Mouse (Mus musculus) olfactory bulb, adult 2 months (tissue): ENCODE measurements around the gene Rom1. TPM values are rescaled to one million over a fixed set of nuclear protein-coding genes. Genes with fewer than 3 reads are reported as not detected.

Source experiments
- H3K27ac ChIP-seq: fragments of 200-500 bp; 2 replicates; pipeline ENCODE4 v1.5.1; 2012; ENCODE audit warnings: low read depth, low read length; ENCODE audit not compliant: insufficient read depth
- H3K4me1 ChIP-seq: fragments of 200-500 bp; 2 replicates; pipeline ENCODE4 v1.6.1; 2012; ENCODE audit warnings: low read length; ENCODE audit not compliant: control insufficient read depth, insufficient read depth
- H3K4me3 ChIP-seq: fragments of 200-500 bp; 2 replicates; pipeline ENCODE4 v1.5.1; 2012; ENCODE audit warnings: mild to moderate bottlenecking, low read depth, low read length, moderate library complexity; ENCODE audit not compliant: insufficient read depth
- CTCF ChIP-seq: fragments of 200-500 bp; IDR thresholded peaks from 2 replicates; pipeline ENCODE4 v1.5.1; 2012; ENCODE audit warnings: low read depth, mild to moderate bottlenecking, low read length, moderate library complexity; ENCODE audit not compliant: insufficient read depth
- POLR2A ChIP-seq: fragments of 200-500 bp; IDR thresholded peaks from 2 replicates; pipeline ENCODE4 v1.6.1; 2012; ENCODE audit warnings: mild to moderate bottlenecking, low read depth, low read length, moderate library complexity; ENCODE audit not compliant: insufficient read depth
- WGBS: fragments of 180-500 bp; shearing (Covaris S2); methylation state at CpG from one replicate; pipeline ENCODE4 v1.1.7; 2018; 5-methylcytosine and 5-hydroxymethylcytosine counted together
- polyA plus RNA-seq: library from polyadenylated mRNA; stranded (reverse); fragments of >200 nt; gene quantifications from 2 replicates; pipeline ENCODE4 v1.2.4, GENCODE M21; 2012; ENCODE audit warnings: low replicate concordance; ENCODE audit not compliant: missing spikeins, insufficient read depth, insufficient read length

Rom1 gene
- polyA plus RNA-seq, 1 experiment: not detected

DNA sequence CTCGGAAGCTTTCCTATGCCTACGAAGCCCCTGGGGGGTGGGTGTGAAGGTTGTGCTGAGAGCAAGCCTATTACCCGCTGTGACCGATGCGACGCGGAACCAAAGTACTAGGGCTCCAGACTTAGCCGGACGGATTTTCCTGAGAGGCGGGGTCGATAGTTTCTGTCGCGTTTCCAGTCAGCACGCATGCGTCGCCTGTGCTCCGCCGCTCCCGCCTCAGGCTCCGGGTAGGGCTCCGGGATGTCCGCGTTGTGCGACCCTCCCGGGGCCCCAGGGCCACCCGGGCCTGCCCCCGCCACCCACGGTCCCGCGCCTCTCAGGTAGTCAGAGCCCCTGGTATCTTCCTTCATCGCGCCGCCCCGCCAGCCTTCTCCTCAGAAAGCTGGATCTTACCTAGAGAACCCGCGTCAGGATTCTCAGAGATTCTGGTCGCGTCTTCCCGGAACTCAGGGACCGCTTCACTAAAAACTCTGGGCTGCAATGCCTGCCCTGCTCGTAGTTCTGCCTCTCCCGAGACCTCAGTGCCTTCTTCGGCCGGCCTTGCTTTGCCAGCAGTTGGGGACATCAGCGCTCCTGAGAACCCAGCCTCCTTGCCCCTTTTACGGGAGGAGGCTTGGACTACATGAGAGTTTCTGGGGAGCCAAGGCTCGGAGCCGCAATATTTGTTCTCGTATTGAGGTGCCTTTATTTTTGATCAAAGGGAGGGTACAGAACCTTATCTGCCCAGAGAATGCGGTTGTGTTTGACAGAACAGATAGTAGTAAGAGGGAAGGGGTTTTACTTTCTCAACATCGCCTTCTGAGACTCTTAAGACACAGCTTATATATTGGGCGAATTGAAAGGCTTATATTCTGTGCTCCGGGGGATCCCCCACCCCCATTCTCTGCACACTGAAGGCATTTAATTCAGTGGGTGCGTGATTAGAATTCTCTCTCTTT, 36.1 kb downstream of the Rom1 start, which contains the start of gene Ints5:
Gene Ints5 (plus strand): TSS at position 177 of the 938 bp plus-strand sequence.
- peak within 1 kb of the TSS; percentile 93 for H3K4me3 ChIP-seq
- peaks cover 9% of the 10 kb centered on the region for H3K4me1 ChIP-seq
- TF ChIP-seq CTCF (no peak), POLR2A (peak; percentile 91)
- under 1% methylated on average over 54 of the region's 54 CpGs for WGBS
- H3K27ac ChIP-seq: no peak within 1 kb of the TSS

DNA sequence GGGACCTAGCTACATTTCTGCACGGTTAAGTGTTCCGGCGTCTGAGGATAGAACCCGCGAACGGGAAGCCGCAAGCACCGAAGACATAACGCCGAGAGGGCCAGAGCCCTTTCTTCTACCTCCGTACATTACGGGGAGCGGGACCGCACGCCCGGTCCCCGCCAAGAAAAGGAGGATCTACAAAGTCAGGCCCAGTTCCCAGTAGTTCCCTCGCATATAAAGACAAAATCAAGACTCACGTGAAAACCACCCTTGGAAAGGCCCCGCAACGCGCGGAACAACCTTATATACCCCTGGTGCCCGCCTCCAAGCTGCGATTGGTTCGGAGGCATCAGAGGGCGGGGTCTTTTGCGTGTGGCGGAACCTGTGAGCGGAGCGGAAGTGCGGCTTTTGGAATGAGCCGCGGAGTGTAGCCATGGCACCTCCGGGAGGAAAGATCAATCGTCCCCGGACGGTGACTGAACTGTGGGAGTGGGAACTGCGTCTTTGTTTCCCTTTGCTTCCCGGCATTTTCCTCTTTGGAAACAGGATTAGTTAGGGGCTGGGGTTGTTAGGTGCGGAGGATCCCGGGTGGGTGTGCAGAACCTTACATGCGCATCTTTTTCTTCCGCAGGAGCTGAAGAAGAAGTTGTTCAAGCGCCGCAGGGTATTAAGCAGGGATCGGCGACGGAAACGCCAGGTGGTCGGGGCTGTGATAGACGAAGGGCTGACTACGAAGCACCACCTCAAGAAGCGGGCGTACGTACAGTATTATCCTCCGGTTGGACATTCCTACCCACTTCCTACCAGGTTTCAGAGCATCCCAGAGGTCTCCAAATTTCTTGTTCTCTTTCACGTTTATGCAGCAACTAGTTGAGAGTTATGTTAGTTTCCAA, 40.4 kb downstream of the Rom1 start, which contains the start of the genes 1810009A15Rik and Gm49416:
Gene 1810009A15Rik (plus strand): TSS at position 343 of the 875 bp plus-strand sequence.
Gene Gm49416 (plus strand): TSS at position 416 of the 875 bp plus-strand sequence.
- WGBS: under 1% methylated on average over 58 of the region's 58 CpGs
- Histone ChIP-seq H3K27ac (0 out of 2 replicates have a peak within 1 kb of the TSS, but pooled peaks have one; percentile 17), H3K4me1 (peaks cover 2% of the 10 kb centered on the region; the same call in 1 of the 2 replicates), H3K4me3 (peak within 1 kb of the TSS; percentile 69)
- no peak for TF ChIP-seq CTCF
- no peak; the same call in 1 of the 2 replicates for TF ChIP-seq POLR2A

GRCm38 (mm10) chr19:8887585-8888463, 41.3 kb downstream of the Rom1 start:
- no peak overlapping the region for H3K27ac ChIP-seq
- TF ChIP-seq POLR2A: no peak
- TF ChIP-seq CTCF: no peak
- WGBS: 20% methylated on average over 19 of the region's 19 CpGs

GRCm38 (mm10) chr19:8886916-8887584, 42.1 kb downstream of the Rom1 start:
- Histone ChIP-seq H3K4me3 (no peak overlapping the region), H3K27ac (no peak overlapping the region), H3K4me1 (no peaks in the 10 kb centered on the region)
- no peak for TF ChIP-seq CTCF
- TF ChIP-seq POLR2A: no peak
- 59% methylated on average over 1 of the region's 1 CpGs for WGBS

More at GRCm38 (mm10) chr19:8887585-8888463, 41.3 kb downstream of the Rom1 start:
- Histone ChIP-seq H3K4me1 (no peaks in the 10 kb centered on the region), H3K4me3 (peak overlapping the region; percentile 69)

DNA sequence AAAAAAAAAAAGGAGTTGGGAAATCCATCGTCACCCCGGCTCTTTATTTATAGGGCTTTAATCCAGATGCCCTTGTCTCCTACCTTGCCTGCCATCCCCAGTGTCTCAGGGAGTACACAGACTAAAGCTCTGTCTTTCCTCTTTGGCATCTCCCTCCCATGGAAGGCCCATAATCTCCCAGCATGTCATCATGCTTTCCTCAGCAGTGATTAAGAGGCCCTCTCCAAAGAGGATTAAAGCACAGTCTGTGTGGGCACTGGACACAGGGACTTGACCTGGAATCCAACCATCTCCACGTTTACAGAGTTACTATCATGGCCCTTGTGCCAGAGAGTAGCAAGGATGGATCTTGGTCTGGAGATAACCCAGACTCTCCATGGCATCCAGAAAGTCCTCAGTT, 45.5 kb downstream of the Rom1 start, which contains the start of the genes Lbhd1 and Gm49403:
Gene Lbhd1 (plus strand): TSS at position 117 of the 400 bp plus-strand sequence.
Gene Gm49403 (plus strand): TSS at position 315 of the 400 bp plus-strand sequence.
- WGBS: 73% methylated on average over 3 of the region's 3 CpGs
- Histone ChIP-seq H3K4me3 (no peak within 1 kb of the TSS), H3K27ac (no peak within 1 kb of the TSS), H3K4me1 (peaks cover 3% of the 10 kb centered on the region; the same call in 1 of the 2 replicates)
- TF ChIP-seq POLR2A: no peak
- TF ChIP-seq CTCF: no peak

GRCm38 (mm10) chr19:8881034-8881392, 48.1 kb downstream of the Rom1 start:
- 0 out of 2 replicates have a peak overlapping the region, but pooled peaks have one; percentile 17 for H3K27ac ChIP-seq
- peak overlapping the region; percentile 65 for H3K4me3 ChIP-seq
- TF ChIP-seq POLR2A (no peak), CTCF (no peak)
- peaks cover 3% of the 10 kb centered on the region; the same call in 1 of the 2 replicates for H3K4me1 ChIP-seq
- WGBS: 5% methylated on average over 3 of the region's 3 CpGs

- Histone ChIP-seq H3K27ac (peak within 1 kb of the TSS; percentile 87), H3K4me1 (peaks cover 3% of the 10 kb centered on the region; the same call in 1 of the 2 replicates), H3K4me3 (peak within 1 kb of the TSS; percentile 65)
- under 1% methylated on average over 42 of the region's 42 CpGs for WGBS
- TF ChIP-seq POLR2A: peak; percentile 49
- TF ChIP-seq CTCF: no peak
Observed at GRCm38 (mm10) chr19:8880311-8881033, 48.7 kb downstream of the Rom1 start, which contains the start of gene Uqcc3. Gene Uqcc3, minus strand, starts transcription at chr19:8880923.

Other genes starting within 250 kb of the Rom1 start
- gene Slc3a2, start 206.0 kb downstream of the Rom1 start, polyA plus RNA-seq: not detected in 2 replicates
- gene Wdr74, start 193.5 kb downstream of the Rom1 start, polyA plus RNA-seq: not detected in 2 replicates
- gene 1700092M07Rik, start 188.6 kb downstream of the Rom1 start, polyA plus RNA-seq: not detected in 2 replicates
- 609 TPM in 1 of 2 replicates, not detected in the other for gene Stx5a, start 187.9 kb downstream of the Rom1 start, polyA plus RNA-seq
- not detected in 2 replicates for gene Nxf1, start 172.3 kb downstream of the Rom1 start, polyA plus RNA-seq
- gene Tmem223, start 158.4 kb downstream of the Rom1 start, polyA plus RNA-seq: not detected in 2 replicates
- gene Tmem179b, start 154.9 kb downstream of the Rom1 start, polyA plus RNA-seq: not detected in 2 replicates
- not detected in 2 replicates for gene Taf6l, start 142.9 kb downstream of the Rom1 start, polyA plus RNA-seq
- not detected in 2 replicates for gene Polr2g, start 130.8 kb downstream of the Rom1 start, polyA plus RNA-seq
- not detected in 2 replicates for gene Zbtb3, start 126.8 kb downstream of the Rom1 start, polyA plus RNA-seq
- gene Ttc9c, start 110.0 kb downstream of the Rom1 start, polyA plus RNA-seq: not detected in 2 replicates
- 134 and 194 TPM in 2 replicates for gene Hnrnpul2, start 109.3 kb downstream of the Rom1 start, polyA plus RNA-seq
- gene AC129217.1, start 99.6 kb downstream of the Rom1 start, polyA plus RNA-seq: not detected in 2 replicates
- not detected in 2 replicates for gene Bscl2, start 91.9 kb downstream of the Rom1 start, polyA plus RNA-seq
- gene Gng3, start 90.2 kb downstream of the Rom1 start, polyA plus RNA-seq: not detected in 2 replicates
- not detected in 2 replicates for gene Lrrn4cl, start 78.6 kb downstream of the Rom1 start, polyA plus RNA-seq
- 403 TPM in 1 of 2 replicates, not detected in the other for gene Ubxn1, start 57.9 kb downstream of the Rom1 start, polyA plus RNA-seq
- gene Uqcc3, start 48.4 kb downstream of the Rom1 start, polyA plus RNA-seq: not detected in 2 replicates
- gene Lbhd1, start 45.6 kb downstream of the Rom1 start, polyA plus RNA-seq: not detected in 2 replicates
- gene Gm49403, start 45.4 kb downstream of the Rom1 start, polyA plus RNA-seq: not detected in 2 replicates
- not detected in 2 replicates for gene 1810009A15Rik, start 40.5 kb downstream of the Rom1 start, polyA plus RNA-seq
- gene Gm49416, start 40.4 kb downstream of the Rom1 start, polyA plus RNA-seq: not detected in 2 replicates
- gene Ints5, start 36.4 kb downstream of the Rom1 start, polyA plus RNA-seq: not detected in 2 replicates
- not detected in 2 replicates for gene Ganab, start 31.3 kb downstream of the Rom1 start, polyA plus RNA-seq
- gene B3gat3, start 9.0 kb downstream of the Rom1 start, polyA plus RNA-seq: not detected in 2 replicates
- not detected in 2 replicates for gene Eml3, start 196 bp upstream of the Rom1 start, polyA plus RNA-seq
- gene Mta2, start 12.5 kb upstream of the Rom1 start, polyA plus RNA-seq: not detected in 2 replicates
- not detected in 2 replicates for gene Tut1, start 24.5 kb upstream of the Rom1 start, polyA plus RNA-seq
- gene Eef1g, start 37.7 kb upstream of the Rom1 start, polyA plus RNA-seq: 678 TPM in 1 of 2 replicates, not detected in the other
- not detected in 2 replicates for gene Ahnak, start 59.9 kb upstream of the Rom1 start, polyA plus RNA-seq
- gene Scgb1a1, start 158.6 kb upstream of the Rom1 start, polyA plus RNA-seq: not detected in 2 replicates
- gene Asrgl1, start 206.3 kb upstream of the Rom1 start, polyA plus RNA-seq: 72.4 TPM in 1 of 2 replicates, not detected in the other